In the genomic region with DNA sequence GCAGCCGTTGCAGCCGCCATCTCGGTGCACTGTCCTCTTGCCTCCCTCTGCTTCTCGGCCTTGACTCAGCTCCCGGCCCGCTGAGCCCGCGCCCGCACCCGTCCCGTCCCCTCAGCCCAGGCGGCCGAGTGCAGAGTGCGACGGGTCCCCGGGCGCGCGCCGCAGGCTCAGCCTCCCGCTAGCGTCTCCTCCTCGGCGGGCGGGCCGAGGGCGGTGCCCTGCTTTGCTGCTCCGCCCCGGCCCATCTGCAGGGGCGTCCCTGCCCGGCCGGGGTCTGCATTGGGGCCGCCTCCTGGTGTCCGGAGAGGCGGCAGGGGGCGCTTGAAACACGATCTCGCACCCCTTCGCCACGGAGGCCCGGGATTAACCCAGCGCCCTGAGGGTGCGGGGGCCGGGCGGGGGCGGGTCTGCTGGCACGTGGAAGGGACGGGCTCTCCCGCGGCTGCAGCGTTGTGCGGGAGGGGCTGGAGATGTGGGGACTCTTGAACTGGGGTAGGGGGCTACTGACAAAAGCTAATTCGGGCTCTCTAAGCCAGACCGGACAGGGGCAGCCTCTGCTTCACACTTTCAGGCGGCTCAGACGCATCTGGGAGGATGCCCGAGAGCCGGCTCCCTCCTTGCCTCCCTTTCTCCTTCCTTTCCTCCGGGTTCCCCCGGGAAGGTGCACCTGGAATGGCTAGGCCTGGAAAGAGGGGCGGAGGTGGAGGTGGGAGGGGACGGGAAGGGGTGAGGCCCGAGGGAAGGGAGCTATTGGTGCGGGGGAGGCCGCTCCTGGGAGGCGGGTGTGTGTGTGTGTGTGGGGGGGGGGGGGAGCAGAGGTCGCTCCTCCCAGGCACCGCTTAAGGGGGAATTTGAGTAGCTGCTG, we compare ENCODE assay signal across 7 mouse cellular contexts. TPM values are rescaled to one million over a fixed set of nuclear protein-coding genes. Genes with fewer than 3 reads are reported as not detected.
DNase-seq lines count a peak whose midpoint lies in the region; ATAC-seq lines count a peak whose summit lies in the region.

No protein-coding gene starts in this region.

- H3K4me1 ChIP-seq in intestine, embryonic 15.5 days (replicated peaks), result peaks cover 24% of the 10 kb centered on the region
- H3K4me1 ChIP-seq in limb, embryonic 10.5 days, result peaks cover 51% of the 10 kb centered on the region
- H3K4me1 ChIP-seq in midbrain, embryonic 10.5 days, result peaks cover 50% of the 10 kb centered on the region

- peak overlapping the region; percentile 95 for H3K4me2 ChIP-seq in intestine, embryonic 15.5 days (replicated peaks)

- H3K9ac ChIP-seq in intestine, embryonic 15.5 days, result peak overlapping the region; percentile 77

- peak overlapping the region; percentile 75 for H3K4me3 ChIP-seq in intestine, embryonic 15.5 days (replicated peaks)
- peak overlapping the region; percentile 73 for H3K4me3 ChIP-seq in limb, embryonic 10.5 days
- peak overlapping the region; percentile 74 for H3K4me3 ChIP-seq in midbrain, embryonic 10.5 days

- peak overlapping the region; percentile 98 for H3K27ac ChIP-seq in intestine, embryonic 15.5 days
- H3K27ac ChIP-seq in limb, embryonic 10.5 days, result peak overlapping the region; percentile 91
- H3K27ac ChIP-seq in midbrain, embryonic 10.5 days (replicated peaks), result peak overlapping the region; percentile 92

- ATAC-seq in intestine, embryonic 15.5 days, result peak; percentile 75

- H3K36me3 ChIP-seq in intestine, embryonic 15.5 days, result peaks cover 11% of the 10 kb centered on the region; the same call in 1 of the 2 replicates
- H3K36me3 ChIP-seq in limb, embryonic 10.5 days, result peaks cover 46% of the 10 kb centered on the region
- H3K36me3 ChIP-seq in midbrain, embryonic 10.5 days, result peaks cover 45% of the 10 kb centered on the region

- WGBS in intestine, embryonic 15.5 days, result under 1% methylated on average over 56 of the region's 68 CpGs
- under 1% methylated on average over 68 of the region's 68 CpGs for WGBS in limb, embryonic 10.5 days
- WGBS in midbrain, embryonic 10.5 days, result under 1% methylated on average over 68 of the region's 68 CpGs

- no peaks in the 10 kb centered on the region for H3K27me3 ChIP-seq in intestine, embryonic 15.5 days (replicated peaks)
- H3K27me3 ChIP-seq in limb, embryonic 10.5 days (ENCODE audit: low read depth, poor library complexity, severe bottlenecking), result peaks cover 11% of the 10 kb centered on the region; the same call in 1 of the 2 replicates
- H3K27me3 ChIP-seq in midbrain, embryonic 10.5 days (ENCODE audit: low read depth, poor library complexity, severe bottlenecking), result peaks cover 9% of the 10 kb centered on the region; the same call in 1 of the 2 replicates

- peak; percentile 82 to 88 for DNase-seq in adrenal gland, adult 18-20 months (ENCODE audit: low spot score in 2 of 2)
- DNase-seq in embryo, embryonic 10.5 days (ENCODE audit: low spot score), result peak; percentile 91
- peak; percentile 71 to 73 for DNase-seq in gastrocnemius, postnatal 36 days
- peak; percentile 91 for DNase-seq in limb, embryonic 10.5 days (ENCODE audit: low spot score)
- DNase-seq in midbrain, embryonic 10.5 days (ENCODE audit: low spot score), result peak; percentile 88
- peak; percentile 73 for DNase-seq in spleen, adult 12 weeks (ENCODE audit: low spot score)

- no peaks in the 10 kb centered on the region for H3K9me3 ChIP-seq in intestine, embryonic 15.5 days
- no peaks in the 10 kb centered on the region for H3K9me3 ChIP-seq in limb, embryonic 10.5 days (replicated peaks)
- no peaks in the 10 kb centered on the region for H3K9me3 ChIP-seq in midbrain, embryonic 10.5 days (replicated peaks)

- intact Hi-C loops in gastrocnemius, postnatal 36 days (cut with DNase I), result no loop called here

RNA-seq across cellular contexts. Expression of gene Polr2h, which starts 1.3 kb away (rescaled TPM):
- total RNA-seq in adrenal gland, adult 18-20 months (2021), result 10 to 100 TPM; 28.0 to 37.1 TPM
- total RNA-seq in gastrocnemius, postnatal 36 days (2021), result 1 to 10 TPM; 7.7 to 9.3 TPM
- 104 and 112 TPM in 2 replicates for polyA plus RNA-seq in intestine, embryonic 15.5 days (2015; fragmentation: Nextera tagmentation; extraction: Ambion mirVana)
- polyA plus RNA-seq in limb, embryonic 10.5 days (2016; fragmentation: Nextera tagmentation; extraction: Ambion mirVana), result 148 and 173 TPM in 2 replicates
- 136 and 148 TPM in 2 replicates for polyA plus RNA-seq in midbrain, embryonic 10.5 days (2016; fragmentation: Nextera tagmentation; extraction: Ambion mirVana)

RNA-seq across cellular contexts. Expression of gene Clcn2, which starts 1.3 kb away (rescaled TPM):
- 10 to 100 TPM; 16.8 to 52.6 TPM for total RNA-seq in adrenal gland, adult 18-20 months (2021)
- 1 to 10 TPM in 1 of 2 experiments, under 1 TPM in 1; 0.99 to 1.0 TPM for total RNA-seq in gastrocnemius, postnatal 36 days (2021)
- 14.3 and 15.7 TPM in 2 replicates for polyA plus RNA-seq in intestine, embryonic 15.5 days (2015; fragmentation: Nextera tagmentation; extraction: Ambion mirVana)
- polyA plus RNA-seq in limb, embryonic 10.5 days (2016; fragmentation: Nextera tagmentation; extraction: Ambion mirVana), result 14.1 and 18.5 TPM in 2 replicates
- polyA plus RNA-seq in midbrain, embryonic 10.5 days (2016; fragmentation: Nextera tagmentation; extraction: Ambion mirVana), result 12.8 and 16.8 TPM in 2 replicates

RNA-seq across cellular contexts. Expression of gene Chrd, which starts 16.7 kb away (rescaled TPM):
- total RNA-seq in adrenal gland, adult 18-20 months (2021), result 10 to 100 TPM in 1 of 2 experiments, 1 to 10 TPM in 1; 9.7 to 12.4 TPM
- total RNA-seq in gastrocnemius, postnatal 36 days (2021), result 1 to 10 TPM; 2.3 to 3.0 TPM
- polyA plus RNA-seq in intestine, embryonic 15.5 days (2015; fragmentation: Nextera tagmentation; extraction: Ambion mirVana), result 3.3 and 3.6 TPM in 2 replicates
- 0.41 and 1.6 TPM in 2 replicates for polyA plus RNA-seq in limb, embryonic 10.5 days (2016; fragmentation: Nextera tagmentation; extraction: Ambion mirVana)
- 1.5 and 2.0 TPM in 2 replicates for polyA plus RNA-seq in midbrain, embryonic 10.5 days (2016; fragmentation: Nextera tagmentation; extraction: Ambion mirVana)

RNA-seq across cellular contexts. Expression of gene Thpo, which starts 18.1 kb away (rescaled TPM):
- 1 to 10 TPM; 1.2 to 4.2 TPM for total RNA-seq in adrenal gland, adult 18-20 months (2021)
- 1 to 10 TPM; 3.6 to 4.0 TPM for total RNA-seq in gastrocnemius, postnatal 36 days (2021)
- polyA plus RNA-seq in intestine, embryonic 15.5 days (2015; fragmentation: Nextera tagmentation; extraction: Ambion mirVana), result 1.8 and 2.4 TPM in 2 replicates
- 0.21 and 0.54 TPM in 2 replicates for polyA plus RNA-seq in limb, embryonic 10.5 days (2016; fragmentation: Nextera tagmentation; extraction: Ambion mirVana)
- polyA plus RNA-seq in midbrain, embryonic 10.5 days (2016; fragmentation: Nextera tagmentation; extraction: Ambion mirVana), result 0.37 and 0.56 TPM in 2 replicates

RNA-seq across cellular contexts. Expression of gene Fam131a, which starts 23.2 kb away (rescaled TPM):
- 10 to 100 TPM; 11.7 to 16.1 TPM for total RNA-seq in adrenal gland, adult 18-20 months (2021)
- 10 to 100 TPM; 50.1 to 79.3 TPM for total RNA-seq in gastrocnemius, postnatal 36 days (2021)
- 6.3 and 6.7 TPM in 2 replicates for polyA plus RNA-seq in intestine, embryonic 15.5 days (2015; fragmentation: Nextera tagmentation; extraction: Ambion mirVana)
- 2.7 and 3.8 TPM in 2 replicates for polyA plus RNA-seq in limb, embryonic 10.5 days (2016; fragmentation: Nextera tagmentation; extraction: Ambion mirVana)
- 8.8 and 11.3 TPM in 2 replicates for polyA plus RNA-seq in midbrain, embryonic 10.5 days (2016; fragmentation: Nextera tagmentation; extraction: Ambion mirVana)

Comparison
In these comparisons a context has a peak if more than half of its experiments do, and no peak if none do; other contexts are left out.
1. Peak in every context shown above with its lines: DNase-seq, ATAC-seq, H3K4me3 ChIP-seq and H3K27ac ChIP-seq.